Mouse (Mus musculus) kidney, adult 2 months (tissue): ENCODE measurements around the gene Dnmt3l. TPM values are rescaled to one million over a fixed set of nuclear protein-coding genes. Genes with fewer than 3 reads are reported as not detected.

ENCODE experiments used
- DNase-seq: peaks from one replicate; pipeline ENCODE4 v3.0.0; 2021
- H3K27ac ChIP-seq: fragments of 200-500 bp; 2 replicates; pipeline ENCODE4 v1.5.1; 2012; ENCODE audit warnings: low read depth, low read length, control low read depth, inconsistent platforms; ENCODE audit not compliant: insufficient read depth
- H3K27me3 ChIP-seq: fragments of 200-500 bp; replicated peaks from 2 replicates; pipeline ENCODE4 v1.6.1; 2012; ENCODE audit warnings: mild to moderate bottlenecking, moderate library complexity, low read length, inconsistent platforms; ENCODE audit not compliant: control insufficient read depth, insufficient read depth
- H3K36me3 ChIP-seq: fragments of 200-500 bp; 2 replicates; pipeline ENCODE4 v1.6.1; 2012; ENCODE audit warnings: mild to moderate bottlenecking, moderate library complexity, low read length, inconsistent platforms; ENCODE audit not compliant: control insufficient read depth, insufficient read depth
- H3K4me1 ChIP-seq: fragments of 200-500 bp; 2 replicates; pipeline ENCODE4 v1.6.1; 2011; ENCODE audit warnings: low read length; ENCODE audit not compliant: control insufficient read depth, insufficient read depth
- H3K4me3 ChIP-seq: fragments of 200-500 bp; 2 replicates; pipeline ENCODE4 v1.5.1; 2011; ENCODE audit warnings: mild to moderate bottlenecking, low read depth, low read length, control low read depth; ENCODE audit not compliant: insufficient read depth
- CTCF ChIP-seq: fragments of 200-500 bp; conservative IDR thresholded peaks from 2 replicates; pipeline ENCODE4 v1.5.1; 2011; ENCODE audit warnings: low read depth, mild to moderate bottlenecking, control low read depth, low read length, moderate library complexity, mixed read lengths; ENCODE audit not compliant: insufficient read depth, insufficient read length
- POLR2A ChIP-seq: fragments of 200-500 bp; IDR thresholded peaks from one replicate; pipeline ENCODE4 v1.6.1; 2011; ENCODE audit warnings: low read depth, low read length, control low read depth
- WGBS: fragments of 180-500 bp; shearing (Covaris S2); methylation state at CpG from one replicate; pipeline ENCODE4 v1.1.7; 2018; 5-methylcytosine and 5-hydroxymethylcytosine counted together
- polyA plus RNA-seq: library from polyadenylated mRNA; depleted of rRNA; stranded (reverse); fragments of >200 nt; gene quantifications from 2 replicates; pipeline ENCODE4 v1.2.3, GENCODE M21; 2012

Gene Dnmt3l
- polyA plus RNA-seq, 1 experiment, result 0.34 TPM

DNA sequence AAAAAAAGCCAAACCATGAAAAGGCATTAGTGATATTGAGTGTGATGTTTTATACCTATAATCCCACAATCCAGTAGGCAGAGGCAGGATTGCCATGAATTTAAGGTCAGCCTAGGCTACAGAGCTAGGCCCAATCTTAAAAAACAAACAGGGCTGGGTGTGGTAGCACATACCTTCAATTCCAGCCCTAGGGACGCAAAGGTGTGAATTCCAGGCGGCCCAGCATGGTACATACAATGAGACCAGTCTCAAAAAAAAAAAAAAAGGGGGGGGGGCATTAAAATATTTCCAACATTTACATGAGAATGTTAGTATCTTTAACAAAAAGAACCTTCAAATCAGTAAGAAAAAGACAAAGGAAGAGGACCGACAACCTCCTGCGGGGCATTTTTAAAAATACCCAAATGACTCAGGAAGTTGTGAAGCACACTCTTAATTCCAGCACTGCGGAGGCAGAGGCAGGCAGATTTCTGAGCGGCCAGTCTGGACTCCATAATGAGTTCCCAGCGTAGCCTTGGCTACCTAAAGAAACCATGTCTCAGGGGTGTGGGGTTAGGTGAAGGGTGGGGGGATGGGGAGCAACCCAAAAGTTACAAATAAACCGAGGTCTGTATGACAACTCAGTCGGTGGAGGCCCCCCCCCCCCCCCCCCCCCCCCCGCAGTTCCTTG lies 6.4 kb downstream of the Dnmt3l start:
- H3K4me3 ChIP-seq, result no peak overlapping the region
- WGBS, result 78% methylated on average over 10 of the region's 10 CpGs
- no peaks in the 10 kb centered on the region for H3K27me3 ChIP-seq
- H3K36me3 ChIP-seq, result no peaks in the 10 kb centered on the region
- H3K4me1 ChIP-seq, result no peaks in the 10 kb centered on the region
- DNase-seq, result no peak
- TF ChIP-seq POLR2A (no peak), CTCF (no peak)
- no peak overlapping the region for H3K27ac ChIP-seq

DNA sequence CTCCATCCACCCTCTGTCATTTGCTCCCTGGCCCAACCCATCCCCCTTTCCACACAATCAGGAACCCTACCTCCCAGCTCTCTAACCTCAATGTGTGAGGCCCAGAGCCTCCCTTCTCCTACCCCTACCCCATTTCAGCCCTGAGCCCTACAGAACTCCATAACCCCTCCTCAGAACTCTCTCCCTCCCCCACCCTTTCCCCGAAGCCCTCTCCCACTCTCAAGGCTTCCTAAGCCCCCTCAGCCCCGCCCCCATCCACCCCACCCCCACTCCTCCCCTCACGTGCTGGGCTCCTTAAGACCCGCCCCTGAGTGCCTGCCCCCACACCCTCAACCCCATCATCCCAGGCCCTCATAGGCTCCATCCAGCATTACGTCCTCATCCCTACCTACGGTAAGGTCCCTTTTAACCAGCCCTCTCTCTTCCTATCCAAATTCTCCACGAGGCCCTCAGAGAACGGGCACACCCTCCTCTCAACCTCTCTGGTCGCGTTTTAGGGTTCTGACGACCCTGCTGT lies 7.8 kb downstream of the Dnmt3l start:
- 62% methylated on average over 11 of the region's 11 CpGs for WGBS

DNA sequence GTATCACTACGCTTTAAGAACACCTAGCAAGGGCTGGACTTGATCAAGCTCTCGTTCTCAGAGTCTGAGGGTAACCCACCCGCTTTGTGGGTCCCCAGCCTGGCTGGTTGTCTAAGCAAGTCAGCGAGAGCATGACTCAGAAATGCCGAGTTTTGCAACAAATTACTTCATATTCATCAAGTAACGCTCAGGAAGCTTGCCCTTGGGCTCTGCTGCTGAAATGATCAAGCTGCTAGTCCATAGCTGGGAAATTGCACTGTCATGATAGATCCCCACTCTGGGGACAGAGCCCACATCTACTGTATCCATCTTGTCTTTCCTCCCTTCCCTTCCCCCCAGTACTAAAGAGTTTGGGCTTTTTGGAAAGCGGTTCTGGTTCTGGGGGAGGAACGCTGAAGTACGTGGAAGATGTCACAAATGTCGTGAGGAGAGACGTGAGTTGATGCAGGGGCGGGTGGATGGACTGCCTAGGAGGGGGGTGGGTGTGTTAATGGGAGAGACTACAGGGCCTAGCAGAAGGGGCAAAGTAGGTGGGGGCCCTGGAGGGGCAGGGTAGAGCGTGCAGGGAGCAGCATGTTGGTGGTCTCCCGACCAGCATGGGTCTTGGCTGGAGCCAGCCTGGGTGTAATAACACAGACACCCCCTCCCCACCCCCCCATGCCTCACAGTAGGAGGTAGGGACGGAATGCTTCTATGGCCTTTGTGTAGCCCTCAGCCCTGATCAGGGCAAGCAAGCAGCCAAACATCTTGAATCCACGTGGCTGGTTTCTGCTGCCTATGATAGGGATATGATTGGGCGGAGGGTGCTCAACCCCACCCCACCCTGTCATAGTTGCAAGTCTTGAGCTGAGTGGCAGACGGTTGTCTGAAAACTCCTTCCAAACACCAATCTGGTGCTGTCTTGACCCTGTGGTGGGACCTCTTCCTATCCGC lies 13.2 kb downstream of the Dnmt3l start:
- Histone ChIP-seq H3K36me3 (no peaks in the 10 kb centered on the region), H3K4me3 (no peak overlapping the region), H3K27me3 (no peaks in the 10 kb centered on the region), H3K4me1 (no peaks in the 10 kb centered on the region), H3K27ac (no peak overlapping the region)
- WGBS, result 72% methylated on average over 19 of the region's 19 CpGs
- TF ChIP-seq POLR2A (no peak), CTCF (no peak)
- DNase-seq, result peak; percentile 35

More for the DNA sequence above, 7.8 kb downstream of the Dnmt3l start:
- Histone ChIP-seq H3K4me1 (no peaks in the 10 kb centered on the region), H3K36me3 (no peaks in the 10 kb centered on the region), H3K27me3 (no peaks in the 10 kb centered on the region), H3K27ac (no peak overlapping the region), H3K4me3 (no peak overlapping the region)
- no peak for DNase-seq
- TF ChIP-seq CTCF, result no peak
- TF ChIP-seq POLR2A, result no peak

DNA sequence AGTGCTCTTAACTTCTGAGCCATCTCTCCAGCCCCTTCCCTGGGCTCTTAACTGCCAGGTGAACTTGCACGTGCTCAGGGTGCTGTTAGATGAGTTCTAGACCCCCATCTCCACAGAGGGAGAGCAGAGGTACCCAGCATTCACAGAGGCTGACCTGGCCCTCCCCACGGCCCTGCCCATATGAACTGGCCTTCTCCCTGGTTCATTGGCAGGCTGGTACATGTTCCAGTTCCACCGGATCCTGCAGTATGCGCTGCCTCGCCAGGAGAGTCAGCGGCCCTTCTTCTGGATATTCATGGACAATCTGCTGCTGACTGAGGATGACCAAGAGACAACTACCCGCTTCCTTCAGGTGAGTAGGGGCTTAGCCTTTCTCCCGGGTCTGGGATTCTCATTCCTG lies 15.3 kb downstream of the Dnmt3l start:
- Histone ChIP-seq H3K4me1 (no peaks in the 10 kb centered on the region), H3K4me3 (no peak overlapping the region), H3K27ac (no peak overlapping the region), H3K27me3 (no peaks in the 10 kb centered on the region), H3K36me3 (no peaks in the 10 kb centered on the region)
- WGBS, result 91% methylated on average over 8 of the region's 8 CpGs
- TF ChIP-seq POLR2A (no peak), CTCF (no peak)
- DNase-seq, result no peak

DNA sequence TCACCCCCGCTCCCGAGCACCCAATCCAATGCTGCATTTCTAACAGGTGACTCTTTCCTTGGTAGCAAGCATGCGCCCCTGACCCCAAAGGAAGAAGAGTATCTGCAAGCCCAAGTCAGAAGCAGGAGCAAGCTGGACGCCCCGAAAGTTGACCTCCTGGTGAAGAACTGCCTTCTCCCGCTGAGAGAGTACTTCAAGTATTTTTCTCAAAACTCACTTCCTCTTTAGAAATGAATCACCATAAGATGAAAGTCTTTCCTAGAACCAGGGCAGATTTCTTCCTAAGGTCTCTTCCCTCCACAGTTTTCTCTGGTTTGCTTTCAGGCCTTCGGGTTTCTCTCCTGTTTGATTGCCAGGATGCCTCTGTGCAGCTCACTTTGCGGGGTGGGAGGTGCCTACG lies 21.4 kb downstream of the Dnmt3l start:
- Histone ChIP-seq H3K4me1 (no peaks in the 10 kb centered on the region), H3K27ac (no peak overlapping the region), H3K27me3 (no peaks in the 10 kb centered on the region), H3K36me3 (no peaks in the 10 kb centered on the region), H3K4me3 (no peak overlapping the region)
- 76% methylated on average over 9 of the region's 9 CpGs for WGBS
- no peak for DNase-seq
- TF ChIP-seq POLR2A (no peak), CTCF (no peak)

DNA sequence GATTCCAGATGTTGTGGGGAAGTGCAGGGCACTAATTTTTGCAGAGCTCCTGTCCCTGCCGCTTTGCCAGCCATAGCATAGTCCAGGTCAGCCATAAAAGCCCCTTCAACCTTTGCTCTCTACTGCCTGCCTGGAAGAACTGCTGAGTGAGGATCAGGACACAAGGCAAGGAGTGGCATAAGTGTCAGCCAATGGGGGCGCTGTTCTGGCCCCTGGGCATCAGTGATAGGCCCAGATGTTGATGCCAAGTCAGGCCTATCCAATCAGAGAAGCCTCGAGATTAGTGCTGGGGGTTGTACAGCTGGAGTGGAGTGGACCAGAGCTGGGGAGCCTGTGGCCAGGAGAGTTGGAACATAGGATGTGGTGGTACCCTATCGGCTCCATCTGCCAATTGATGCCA lies 25.5 kb downstream of the Dnmt3l start:
- TF ChIP-seq CTCF (no peak), POLR2A (no peak)
- Histone ChIP-seq H3K36me3 (no peaks in the 10 kb centered on the region), H3K27ac (no peak overlapping the region), H3K4me1 (peaks cover 2% of the 10 kb centered on the region; the same call in 1 of the 2 replicates), H3K4me3 (no peak overlapping the region), H3K27me3 (no peaks in the 10 kb centered on the region)
- WGBS, result 42% methylated on average over 4 of the region's 4 CpGs
- peak; percentile 56 for DNase-seq

DNA sequence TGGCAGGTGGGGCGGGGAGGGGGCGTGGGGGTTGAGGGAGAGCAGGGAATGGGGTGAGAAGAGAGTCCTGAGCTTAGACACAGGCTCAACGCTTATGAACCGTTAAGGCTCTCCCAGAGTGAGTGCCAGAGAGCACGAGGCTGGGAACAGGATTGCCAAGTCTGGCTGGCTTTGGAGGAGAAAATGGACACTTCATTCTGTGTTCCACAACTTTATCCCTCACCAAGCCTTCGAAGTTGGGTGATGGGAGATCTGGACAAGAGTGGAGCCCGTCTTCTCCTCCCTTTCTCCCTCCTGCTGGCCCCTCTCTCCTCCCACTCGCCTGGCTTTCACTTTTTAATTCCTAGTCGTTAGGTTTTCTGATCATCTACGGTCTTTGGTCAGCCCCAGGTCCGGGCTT lies 26.8 kb downstream of the Dnmt3l start:
- no peak overlapping the region for H3K27ac ChIP-seq
- WGBS, result 19% methylated on average over 11 of the region's 11 CpGs
- H3K36me3 ChIP-seq, result no peaks in the 10 kb centered on the region
- TF ChIP-seq CTCF (no peak), POLR2A (no peak)
- peak; percentile 23 for DNase-seq
- peaks cover 2% of the 10 kb centered on the region; the same call in 1 of the 2 replicates for H3K4me1 ChIP-seq
- no peak overlapping the region for H3K4me3 ChIP-seq
- H3K27me3 ChIP-seq, result no peaks in the 10 kb centered on the region
